Mouse (Mus musculus) heart, postnatal 0 days (tissue): ENCODE results near the gene Igsf10. TPM values are rescaled to one million over a fixed set of nuclear protein-coding genes. Genes with fewer than 3 reads are reported as not detected.

Experiments used
- ATAC-seq: fragments of 200-750 bp; cut with Nextera tagmentation; 2 replicates; pipeline ENCODE4 v1.8.0; 2017; ENCODE audit warnings: low read depth, moderate number of reproducible peaks, moderate library complexity; ENCODE audit not compliant: insufficient read depth
- DNase-seq: peaks from one replicate; pipeline ENCODE4 v3.0.0-alpha.2; 2016; ENCODE audit warnings: low spot score
- H3K27ac ChIP-seq: fragments of 300-500 bp; sonication (generic); 2 replicates; pipeline ENCODE4 v1.5.1; 2014; ENCODE audit warnings: low read depth, mild to moderate bottlenecking
- H3K27me3 ChIP-seq: fragments of 300-500 bp; sonication (generic); 2 replicates; pipeline ENCODE4 v1.6.1; 2014; ENCODE audit warnings: low read length, mixed read lengths; ENCODE audit not compliant: control insufficient read depth, insufficient read depth
- H3K36me3 ChIP-seq: fragments of 300-500 bp; sonication (generic); replicated peaks from 2 replicates; pipeline ENCODE4 v1.6.1; 2014; ENCODE audit warnings: low read length, mixed read lengths; ENCODE audit not compliant: control insufficient read depth, insufficient read depth
- H3K4me1 ChIP-seq: fragments of 300-500 bp; sonication (generic); 2 replicates; pipeline ENCODE4 v1.6.1; 2014; ENCODE audit warnings: antibody characterized with exemption; ENCODE audit not compliant: control insufficient read depth, insufficient read depth
- H3K4me2 ChIP-seq: fragments of 300-500 bp; sonication (generic); 2 replicates; pipeline ENCODE4 v1.6.1; 2014; ENCODE audit warnings: low read depth, mild to moderate bottlenecking, low read length, moderate library complexity
- H3K4me3 ChIP-seq: fragments of 300-500 bp; sonication (generic); 2 replicates; pipeline ENCODE4 v1.5.1; 2014; ENCODE audit warnings: low read depth, low read length
- H3K9ac ChIP-seq: fragments of 300-500 bp; sonication (generic); replicated peaks from 2 replicates; pipeline ENCODE4 v1.6.1; 2014; ENCODE audit warnings: low read depth, low read length, mixed read lengths
- H3K9me3 ChIP-seq: fragments of 300-500 bp; sonication (generic); replicated peaks from 2 replicates; pipeline ENCODE4 v1.6.1; 2016; ENCODE audit warnings: low read length; ENCODE audit not compliant: control insufficient read depth
- CTCF ChIP-seq: IDR thresholded peaks from 2 replicates; pipeline ENCODE4 v1.5.1; 2016; ENCODE audit warnings: antibody characterized with exemption, control low read depth, low read depth
- EP300 ChIP-seq: IDR thresholded peaks from 2 replicates; pipeline ENCODE4 v1.6.1; 2016; ENCODE audit warnings: antibody characterized with exemption, low read depth
- WGBS: fragments of 180-500 bp; shearing (Covaris S2); extraction: QIAGEN DNeasy Blood & Tissue Kit; methylation state at CpG from one replicate; pipeline ENCODE4 v1.1.7; 2014; 5-methylcytosine and 5-hydroxymethylcytosine counted together
- polyA plus RNA-seq: library from polyadenylated mRNA; unstranded; fragments of >200 nt; fragmentation: Nextera tagmentation; extraction: Ambion mirVana; gene quantifications from 2 replicates; pipeline ENCODE4 v1.2.1, GENCODE M21; 2015
- total RNA-seq: library from RNA; depleted of rRNA; stranded (reverse); fragments of >200 nt; gene quantifications from 2 replicates; pipeline ENCODE4 v1.2.3, GENCODE M21; 2014; ENCODE audit warnings: low replicate concordance

The Igsf10 gene
- total and polyA plus RNA-seq, 2 experiments from 2014 or later, result 1.8 to 2.3 TPM

- H3K9ac ChIP-seq, result no peak overlapping the region
- no peaks in the 10 kb centered on the region for H3K36me3 ChIP-seq
- H3K27me3 ChIP-seq, result no peaks in the 10 kb centered on the region
- TF ChIP-seq CTCF (no peak), EP300 (no peak)
- no peaks in the 10 kb centered on the region for H3K9me3 ChIP-seq
- no peak overlapping the region for H3K4me3 ChIP-seq
- no peak overlapping the region for H3K4me2 ChIP-seq
- H3K4me1 ChIP-seq, result no peaks in the 10 kb centered on the region
- H3K27ac ChIP-seq, result no peak overlapping the region
- ATAC-seq (no peak), DNase-seq (no peak)
Observed at GRCm38 (mm10) chr3:59360102-59360501, 15.9 kb upstream of the Igsf10 start.

GRCm38 (mm10) chr3:59354156-59354555, 10.0 kb upstream of the Igsf10 start:
- 81% methylated on average over 3 of the region's 3 CpGs for WGBS
- ATAC-seq, result no peak
- H3K4me3 ChIP-seq, result no peak overlapping the region

DNA sequence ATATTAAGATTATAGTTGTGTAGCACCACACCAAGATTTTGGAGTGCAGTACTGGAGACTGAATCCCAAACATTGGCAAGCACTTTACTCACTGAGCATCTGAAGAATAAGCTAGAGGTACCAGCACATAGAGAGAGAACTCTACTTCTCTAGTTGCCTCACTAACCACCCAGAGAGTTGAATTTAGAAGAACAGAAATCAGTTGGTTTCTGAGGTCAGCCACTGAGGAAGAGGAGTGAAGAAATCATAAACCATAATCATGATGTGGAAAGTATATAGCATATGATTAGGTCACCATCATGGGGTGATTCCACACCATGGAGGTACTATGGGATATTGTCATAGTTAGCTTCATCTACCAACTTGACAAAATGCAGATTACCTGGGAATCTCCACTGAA, 7.6 kb upstream of the Igsf10 start:
- no peak for TF ChIP-seq EP300
- TF ChIP-seq CTCF, result no peak
- H3K27me3 ChIP-seq, result no peaks in the 10 kb centered on the region
- no peak for DNase-seq
- no peaks in the 10 kb centered on the region for H3K4me1 ChIP-seq
- H3K36me3 ChIP-seq, result no peaks in the 10 kb centered on the region
- no peak overlapping the region for H3K9ac ChIP-seq
- ATAC-seq, result no peak
- no peak overlapping the region for H3K4me3 ChIP-seq
- H3K9me3 ChIP-seq, result no peaks in the 10 kb centered on the region
- no peak overlapping the region for H3K4me2 ChIP-seq
- no peak overlapping the region for H3K27ac ChIP-seq

More at GRCm38 (mm10) chr3:59354156-59354555, 10.0 kb upstream of the Igsf10 start:
- TF ChIP-seq CTCF (no peak), EP300 (no peak)
- H3K4me2 ChIP-seq, result no peak overlapping the region
- H3K9ac ChIP-seq, result no peak overlapping the region
- no peaks in the 10 kb centered on the region for H3K9me3 ChIP-seq
- H3K36me3 ChIP-seq, result no peaks in the 10 kb centered on the region
- H3K4me1 ChIP-seq, result no peaks in the 10 kb centered on the region
- H3K27me3 ChIP-seq, result no peaks in the 10 kb centered on the region
- no peak for DNase-seq
- H3K27ac ChIP-seq, result no peak overlapping the region

DNA sequence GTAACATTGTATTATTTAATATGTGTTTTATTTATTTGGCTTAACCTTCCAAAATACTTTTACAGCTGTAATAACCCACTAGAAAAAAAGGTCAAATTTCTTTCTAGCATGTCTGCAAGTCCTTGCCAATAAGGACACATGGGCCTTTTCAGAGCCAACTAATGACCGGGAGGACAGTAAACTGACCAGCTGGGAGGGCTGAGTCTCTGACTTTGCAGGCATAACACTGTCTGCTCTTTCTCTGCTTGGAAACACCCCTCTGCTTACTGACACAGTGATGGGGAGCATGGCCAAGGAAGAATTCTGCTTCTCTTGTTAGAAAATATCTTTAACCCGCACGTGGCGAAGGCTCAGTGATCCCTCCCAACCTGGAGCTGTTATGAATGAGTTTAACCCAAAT, 1.2 kb downstream of the Igsf10 start:
- peak; percentile 12 for DNase-seq
- no peak for TF ChIP-seq CTCF
- TF ChIP-seq EP300, result no peak
- peak overlapping the region; percentile 79 for H3K4me3 ChIP-seq
- peak overlapping the region; percentile 88 for H3K4me2 ChIP-seq
- H3K9me3 ChIP-seq, result no peaks in the 10 kb centered on the region
- no peak overlapping the region for H3K27ac ChIP-seq
- 60% methylated on average over 4 of the region's 4 CpGs for WGBS
- no peaks in the 10 kb centered on the region; the same call in 1 of the 2 replicates for H3K36me3 ChIP-seq
- H3K27me3 ChIP-seq, result no peaks in the 10 kb centered on the region
- ATAC-seq, result peak; percentile 34; the same call in 1 of the 2 replicates
- H3K4me1 ChIP-seq, result no peaks in the 10 kb centered on the region
- H3K9ac ChIP-seq, result no peak overlapping the region

- no peak for DNase-seq
- WGBS, result 72% methylated on average over 11 of the region's 11 CpGs
- no peak for TF ChIP-seq CTCF
- no peak for TF ChIP-seq EP300
- no peaks in the 10 kb centered on the region for H3K9me3 ChIP-seq
- no peak overlapping the region for H3K9ac ChIP-seq
- H3K4me2 ChIP-seq, result 0 out of 2 replicates have a peak overlapping the region, but pooled peaks have one; percentile 15
- H3K27me3 ChIP-seq, result no peaks in the 10 kb centered on the region
- no peaks in the 10 kb centered on the region for H3K4me1 ChIP-seq
- no peak overlapping the region for H3K27ac ChIP-seq
- H3K36me3 ChIP-seq, result no peaks in the 10 kb centered on the region; the same call in 1 of the 2 replicates
- ATAC-seq, result no peak
- no peak overlapping the region for H3K4me3 ChIP-seq
Observed at GRCm38 (mm10) chr3:59341647-59342427, 2.4 kb downstream of the Igsf10 start.
